Mouse (Mus musculus): ENCODE results near the gene Slc24a4. TPM values are rescaled to one million over a fixed set of nuclear protein-coding genes. Genes with fewer than 3 reads are reported as not detected.

Gene Slc24a4
- total RNA-seq, 2 experiments from 2014 or later: not detected

DNA sequence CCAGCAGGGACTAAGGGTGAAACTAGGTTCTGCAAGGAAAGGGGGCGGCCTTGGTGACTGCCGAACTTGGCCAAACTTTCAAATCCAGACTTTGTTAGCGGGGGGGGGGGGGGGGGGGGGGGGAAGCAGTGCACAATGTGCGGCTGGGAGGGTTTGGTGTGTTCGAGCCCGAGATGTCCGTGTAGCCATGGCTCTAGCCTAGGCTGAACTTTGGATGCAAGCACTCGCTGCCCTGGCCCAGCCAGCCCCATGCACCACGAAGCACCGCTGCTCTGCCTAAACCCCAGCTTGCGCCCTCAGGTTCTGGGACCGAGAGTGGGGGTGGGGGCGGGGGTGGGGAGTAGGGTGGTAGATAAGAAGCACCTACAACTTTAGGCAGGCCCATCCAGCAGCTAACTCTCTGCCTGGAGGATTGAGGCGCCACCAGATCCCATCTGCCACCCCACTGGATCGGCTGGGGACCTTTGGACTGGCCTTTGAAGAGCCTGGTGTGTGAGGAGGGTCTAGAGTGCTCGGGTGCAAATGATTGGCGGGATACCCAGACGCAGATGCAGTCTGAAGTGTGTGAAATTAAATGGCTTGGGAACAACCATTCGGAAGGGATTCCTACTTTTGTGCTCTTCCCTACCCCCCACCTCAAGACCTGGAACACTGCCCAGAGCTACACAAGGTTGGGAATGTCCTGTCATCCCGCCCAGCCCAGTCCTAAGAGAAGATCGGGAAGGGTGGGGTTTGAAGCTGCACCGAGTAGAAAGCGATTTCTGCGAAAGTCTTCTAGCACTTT is 155.1 kb downstream of the Slc24a4 start:
- ATAC-seq (replicated peaks; ENCODE audit: poor library complexity): no peak

DNA sequence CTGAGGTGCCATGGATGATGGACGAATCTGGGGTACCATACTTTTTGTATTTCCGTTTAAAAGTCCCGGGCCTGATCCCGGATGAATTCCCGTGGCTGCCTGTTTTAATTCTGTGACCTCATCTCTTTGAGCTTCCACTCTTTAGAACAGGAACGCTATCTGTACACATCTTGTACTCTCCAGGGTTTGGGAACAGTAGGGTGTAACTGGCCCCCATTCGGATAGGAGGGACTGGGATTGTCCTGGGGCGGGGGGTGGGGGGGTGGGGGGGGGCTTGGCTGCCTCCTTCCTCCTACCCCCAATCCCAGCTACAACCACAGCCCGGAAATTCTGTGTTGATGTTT is 155.7 kb downstream of the Slc24a4 start:
- ATAC-seq (replicated peaks; ENCODE audit: poor library complexity): no peak

- ATAC-seq (replicated peaks; ENCODE audit: poor library complexity): no peak
These were observed 156.2 kb downstream of the Slc24a4 start for GRCm38 (mm10) chr12:102284618-102285159.

DNA sequence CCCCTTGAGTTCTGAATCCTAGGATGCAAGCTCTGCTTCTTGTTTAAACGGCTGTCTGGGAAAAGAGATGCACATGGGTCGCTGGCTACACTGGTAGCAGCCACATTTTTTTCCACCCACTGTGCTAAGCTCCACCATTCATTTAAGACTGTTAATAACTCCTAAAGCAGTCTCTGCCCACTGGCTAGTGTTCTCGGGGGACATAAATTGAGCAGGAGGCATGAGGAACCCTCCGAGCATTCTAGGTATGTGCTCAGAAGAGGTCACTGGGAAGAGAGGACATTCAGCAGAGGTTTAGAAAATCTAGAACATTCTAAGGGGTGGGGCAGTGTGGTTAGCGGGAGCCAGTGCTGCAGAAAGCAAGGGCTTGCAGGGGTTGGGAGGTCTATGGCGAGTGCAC is 156.8 kb downstream of the Slc24a4 start:
- ATAC-seq (replicated peaks; ENCODE audit: poor library complexity): no peak

GRCm38 (mm10) chr12:102285779-102286178 is 157.2 kb downstream of the Slc24a4 start:
- ATAC-seq (replicated peaks; ENCODE audit: poor library complexity): no peak

DNA sequence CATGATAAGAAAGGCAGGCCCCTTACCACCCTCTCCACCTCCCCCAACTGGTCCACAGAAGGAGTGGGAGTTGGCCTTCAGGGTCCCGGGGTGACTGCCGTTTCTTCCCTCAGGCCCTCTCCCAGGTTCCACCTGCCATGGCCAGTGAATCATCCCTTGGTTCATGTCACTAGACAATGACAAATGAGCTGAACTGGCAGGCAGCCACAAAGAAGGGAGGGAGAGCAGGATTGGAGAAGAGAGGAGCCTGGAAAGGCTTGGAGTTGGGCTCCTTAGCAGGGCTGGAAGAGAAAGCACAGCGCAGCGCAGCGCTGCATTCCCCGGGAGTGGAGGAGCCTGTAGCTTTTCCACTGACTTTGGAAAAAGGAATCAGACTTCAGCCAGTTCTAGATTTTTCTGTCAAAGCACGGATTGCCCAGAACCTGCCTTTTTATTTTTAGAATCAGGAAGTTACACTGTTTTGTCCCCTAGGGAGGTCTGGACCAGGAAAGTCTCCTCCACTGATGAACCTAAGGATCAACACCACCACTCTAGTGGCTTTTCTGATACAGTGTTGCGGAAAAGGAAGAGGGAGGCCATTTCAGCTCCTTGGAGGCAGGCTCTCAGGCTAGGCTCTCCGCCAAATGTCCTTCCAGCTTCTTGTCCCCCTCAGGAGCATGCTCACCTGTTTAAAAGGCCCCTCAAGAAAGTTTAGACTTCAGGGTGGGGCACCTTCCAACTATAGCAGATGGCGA is 158.3 kb downstream of the Slc24a4 start:
- no peak for ATAC-seq (replicated peaks; ENCODE audit: poor library complexity)

DNA sequence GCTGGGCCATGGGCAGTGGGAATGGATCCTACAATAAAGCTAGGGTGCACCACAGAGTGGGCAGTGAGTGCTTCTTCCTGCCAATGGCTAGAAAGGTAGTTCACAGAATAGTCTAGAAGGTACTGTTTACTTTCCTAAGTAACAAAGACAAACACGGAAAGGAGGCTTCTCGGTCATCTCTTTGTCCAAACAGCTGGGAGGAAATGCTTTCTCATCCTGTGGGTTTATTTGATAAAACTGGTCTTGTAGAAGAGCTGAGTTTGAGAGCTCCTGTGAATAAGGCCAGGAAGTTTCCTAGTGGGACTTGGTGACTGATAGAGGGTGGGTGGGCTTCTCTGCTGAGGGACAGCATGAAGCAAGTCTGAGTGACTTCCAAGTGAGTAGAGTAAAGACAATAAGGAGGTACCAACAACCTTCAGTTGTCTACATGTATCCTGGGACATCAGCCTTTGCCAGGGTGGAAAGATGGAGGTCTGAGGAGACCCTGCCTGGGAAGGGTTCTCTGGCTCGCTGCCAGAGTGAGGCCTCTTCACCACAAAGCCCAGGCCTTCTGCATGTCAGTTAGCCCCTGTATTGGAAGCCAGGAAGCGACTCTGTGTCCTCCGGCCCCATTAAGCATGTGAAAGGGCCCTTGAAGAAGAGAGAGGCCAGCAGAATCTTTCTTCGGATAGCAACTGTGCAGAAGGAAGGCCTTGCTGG is 159.5 kb downstream of the Slc24a4 start:
- no peak for ATAC-seq (replicated peaks; ENCODE audit: poor library complexity)

- no peak for ATAC-seq (replicated peaks; ENCODE audit: poor library complexity)
These were observed 160.3 kb downstream of the Slc24a4 start for GRCm38 (mm10) chr12:102288846-102289245.

DNA sequence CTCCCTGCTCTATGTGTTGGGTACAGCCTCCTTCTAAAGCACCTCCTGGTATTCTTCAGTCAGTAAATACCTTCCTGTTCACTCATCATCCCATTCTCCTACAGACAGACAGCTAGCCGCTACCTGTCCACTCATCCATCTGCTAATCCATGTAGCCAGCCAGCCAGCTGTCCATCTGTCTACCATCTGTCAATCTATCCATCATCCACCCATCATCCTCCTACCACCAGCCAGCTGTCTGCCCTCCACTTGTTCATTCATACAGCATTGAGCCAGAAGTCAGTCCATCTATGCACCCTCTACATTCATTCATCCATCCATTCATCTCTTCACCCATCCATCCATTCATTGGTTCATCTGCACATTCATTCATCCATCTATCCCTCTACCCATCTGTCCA is 161.0 kb downstream of the Slc24a4 start:
- no peak for ATAC-seq (replicated peaks; ENCODE audit: poor library complexity)

DNA sequence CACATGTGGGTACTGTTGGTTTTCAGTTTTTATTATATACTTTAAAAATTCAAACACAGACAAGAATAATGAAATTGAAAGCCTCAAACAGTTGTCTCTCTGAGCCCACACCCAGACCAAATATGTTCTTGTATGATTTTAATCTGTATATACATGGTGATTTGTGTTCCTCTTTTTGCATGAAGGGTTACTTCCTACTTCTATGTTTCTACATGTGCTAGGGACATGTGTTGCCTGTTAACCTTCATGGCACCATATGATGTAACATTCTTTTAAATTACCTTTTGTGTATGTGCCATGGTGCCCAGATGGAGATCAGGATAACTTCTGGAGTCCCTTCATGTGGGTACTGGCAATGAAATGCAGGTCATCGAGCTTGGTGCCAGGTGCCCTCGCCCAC is 162.1 kb downstream of the Slc24a4 start:
- ATAC-seq (replicated peaks; ENCODE audit: poor library complexity): peak; percentile 48

GRCm38 (mm10) chr12:102291686-102292085 is 163.2 kb downstream of the Slc24a4 start:
- no peak for ATAC-seq (replicated peaks; ENCODE audit: poor library complexity)

GRCm38 (mm10) chr12:102292501-102293215 is 164.1 kb downstream of the Slc24a4 start:
- no peak for ATAC-seq (replicated peaks; ENCODE audit: poor library complexity)

- no peak for ATAC-seq (replicated peaks; ENCODE audit: poor library complexity)
These were observed 166.1 kb downstream of the Slc24a4 start for GRCm38 (mm10) chr12:102294634-102295033.

GRCm38 (mm10) chr12:102295230-102295629 is 166.7 kb downstream of the Slc24a4 start:
- peak; percentile 35 for ATAC-seq (replicated peaks; ENCODE audit: poor library complexity)

GRCm38 (mm10) chr12:102295662-102296061 is 167.1 kb downstream of the Slc24a4 start:
- no peak for ATAC-seq (replicated peaks; ENCODE audit: poor library complexity)

- no peak for ATAC-seq (replicated peaks; ENCODE audit: poor library complexity)
These were observed 167.8 kb downstream of the Slc24a4 start for GRCm38 (mm10) chr12:102296361-102296760.

- peak; percentile 71 for ATAC-seq (replicated peaks; ENCODE audit: poor library complexity)
These were observed 168.4 kb downstream of the Slc24a4 start for GRCm38 (mm10) chr12:102296967-102297366.

- no peak for ATAC-seq (replicated peaks; ENCODE audit: poor library complexity)
These were observed 170.7 kb downstream of the Slc24a4 start for GRCm38 (mm10) chr12:102299209-102299608.

GRCm38 (mm10) chr12:102301585-102301984 is 173.1 kb downstream of the Slc24a4 start:
- ATAC-seq (replicated peaks; ENCODE audit: poor library complexity): no peak

DNA sequence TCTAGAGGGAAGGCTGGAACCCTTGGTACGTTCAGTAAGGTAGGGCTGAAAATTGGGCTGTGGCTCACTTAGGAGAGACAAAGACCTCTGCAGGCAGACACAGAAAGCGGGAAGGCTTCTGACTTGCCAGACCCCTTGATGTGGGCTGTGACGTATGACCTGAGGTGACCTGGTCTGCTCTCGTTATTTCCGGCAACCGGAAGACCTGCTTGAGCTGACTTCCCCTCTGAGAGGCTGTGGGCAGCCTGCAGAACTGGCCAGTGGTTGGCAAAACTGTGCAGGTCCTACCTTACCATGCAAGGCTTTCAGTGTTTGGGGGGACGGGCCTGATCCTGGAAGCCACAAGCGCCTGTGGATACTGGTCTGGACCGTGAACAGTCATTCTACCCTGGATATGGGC is 173.8 kb downstream of the Slc24a4 start:
- ATAC-seq (replicated peaks; ENCODE audit: poor library complexity): peak; percentile 84

- ATAC-seq (replicated peaks; ENCODE audit: poor library complexity): no peak
These were observed 174.4 kb downstream of the Slc24a4 start for GRCm38 (mm10) chr12:102302831-102303351.

All from megakaryocyte progenitor cell, adult 5-6 weeks (primary cell).